Comparison of ENCODE assay signal across 22 mouse cellular contexts in the genomic region with DNA sequence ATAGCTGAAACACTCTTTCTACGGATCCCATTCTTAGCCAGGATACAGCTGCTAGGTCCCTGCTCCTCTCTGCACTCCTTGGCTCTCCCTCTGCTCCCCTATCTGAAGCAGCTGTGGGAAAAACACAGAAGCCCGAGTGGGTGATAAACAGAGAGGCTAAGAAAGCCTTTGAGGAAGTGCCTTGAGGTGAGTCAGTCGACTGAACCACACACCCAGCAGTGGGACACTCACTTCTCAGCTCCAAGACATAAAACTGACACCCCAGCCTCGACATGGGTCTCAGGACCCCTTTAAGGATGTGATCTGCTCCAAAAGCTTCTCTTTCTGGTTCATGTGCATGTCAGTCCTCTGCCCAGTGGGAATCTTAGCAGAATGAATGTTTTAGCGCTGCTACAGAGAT.
"Had no signal": no experiment of that assay in that cellular context is flagged by ENCODE, and none has a peak within 500 bp of the region (broad histone marks: within the 10 kb centered on the region; RNA-seq: fewer than 3 reads in every experiment).

No protein-coding gene starts in this region.

- H3K4me1 ChIP-seq: lung, embryonic 15.5 days; midbrain, embryonic 13.5 days; neural tube, embryonic 13.5 days; neural tube, embryonic 15.5 days had no signal

- H3K4me2 ChIP-seq: lung, embryonic 15.5 days; midbrain, embryonic 11.5 days; midbrain, embryonic 13.5 days; neural tube, embryonic 13.5 days; neural tube, embryonic 15.5 days had no signal

- DNase-seq: liver, postnatal 0 days; lung, adult 2 months; lung, postnatal 14 days; lung, postnatal 36 days; retina, postnatal 1 day; right cerebral cortex, adult 18-20 months; right cerebral cortex, postnatal 25 days; right cerebral cortex, postnatal 4 days; spleen, adult 18-20 months; thymus, adult 18-20 months; thymus, postnatal 14 days; thymus, postnatal 36 days had no signal

- H3K4me3 ChIP-seq: lung, embryonic 15.5 days; megakaryocyte, embryonic 14.5 days; midbrain, embryonic 13.5 days; myocyte; neural tube, embryonic 13.5 days; neural tube, embryonic 15.5 days had no signal

- H3K9me3 ChIP-seq: lung, embryonic 15.5 days; midbrain, embryonic 13.5 days; neural tube, embryonic 13.5 days; neural tube, embryonic 15.5 days had no signal

- H3K27ac ChIP-seq: lung, embryonic 15.5 days; macrophage; midbrain, embryonic 13.5 days; neural tube, embryonic 13.5 days; neural tube, embryonic 15.5 days had no signal

- ATAC-seq: liver, postnatal 0 days; lung, postnatal 0 days; midbrain, embryonic 13.5 days; midbrain, embryonic 16.5 days had no signal

- H3K9ac ChIP-seq: liver, postnatal 0 days; lung, embryonic 15.5 days; midbrain, embryonic 13.5 days; neural tube, embryonic 13.5 days; neural tube, embryonic 15.5 days had no signal

- H3K36me3 ChIP-seq: lung, embryonic 15.5 days; midbrain, embryonic 13.5 days; neural tube, embryonic 13.5 days; neural tube, embryonic 15.5 days had no signal

- H3K27me3 ChIP-seq: lung, embryonic 15.5 days; megakaryocyte, embryonic 14.5 days; midbrain, embryonic 13.5 days; neural tube, embryonic 15.5 days had no signal
